ENCODE assay signal across 23 mouse cellular contexts in the genomic region with DNA sequence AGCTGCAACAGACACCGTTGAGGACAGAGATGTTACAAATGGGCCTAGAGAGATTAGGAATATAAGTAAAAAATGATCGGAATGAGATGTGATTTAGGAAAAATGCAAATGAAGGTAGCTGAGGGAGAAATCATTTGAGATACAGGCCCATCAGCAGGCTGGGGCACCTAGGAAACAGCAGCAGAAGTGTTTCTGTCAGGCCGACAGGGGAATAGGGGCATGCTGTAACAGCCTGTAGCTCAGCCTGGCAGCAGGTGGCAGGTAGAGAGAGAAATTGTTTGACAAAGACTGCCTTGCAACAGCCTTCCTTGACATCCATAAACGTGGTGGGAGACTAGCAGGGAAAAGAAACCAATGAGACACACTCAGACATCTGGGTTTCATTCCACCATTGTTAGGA.
A peak's percentile ranks its signal among the peaks of the same experiment; 100 is the strongest.
DNase-seq lines count a peak whose midpoint lies in the region; ATAC-seq lines count a peak whose summit lies in the region.
"Had no signal": no experiment of that assay in that cellular context is flagged by ENCODE, and none has a peak within 500 bp of the region (broad histone marks: within the 10 kb centered on the region; RNA-seq: fewer than 3 reads in every experiment).

No protein-coding gene starts in this region.

- no peak overlapping the region for H3K9ac ChIP-seq in hindbrain, embryonic 16.5 days (ENCODE audit: low read depth, low read length)
- no peak overlapping the region for H3K9ac ChIP-seq in hindbrain, embryonic 13.5 days
- H3K9ac ChIP-seq in neural tube, embryonic 15.5 days (replicated peaks) = no peak overlapping the region
- H3K9ac ChIP-seq: embryonic facial prominence, embryonic 13.5 days; embryonic facial prominence, embryonic 15.5 days; forebrain, embryonic 12.5 days had no signal

- WGBS in heart, embryonic 10.5 days = 67% methylated on average over 4 of the region's 4 CpGs
- WGBS in hindbrain, embryonic 16.5 days = 52% methylated on average over 4 of the region's 4 CpGs
- WGBS in hindbrain, embryonic 13.5 days = 66% methylated on average over 4 of the region's 4 CpGs
- 49% methylated on average over 4 of the region's 4 CpGs for WGBS in neural tube, embryonic 15.5 days

- H3K27ac ChIP-seq in heart, embryonic 10.5 days = no peak overlapping the region
- H3K27ac ChIP-seq in hindbrain, embryonic 16.5 days (ENCODE audit: low read depth, low read length) = 0 out of 2 replicates have a peak overlapping the region, but pooled peaks have one; percentile 0
- H3K27ac ChIP-seq in hindbrain, embryonic 13.5 days = no peak overlapping the region
- H3K27ac ChIP-seq in neural tube, embryonic 15.5 days (replicated peaks) = peak overlapping the region; percentile 6; the same call in 1 of the 2 replicates
- H3K27ac ChIP-seq: embryonic facial prominence, embryonic 13.5 days; embryonic facial prominence, embryonic 15.5 days; forebrain, embryonic 10.5 days; forebrain, embryonic 12.5 days had no signal

- H3K4me2 ChIP-seq in hindbrain, embryonic 16.5 days (ENCODE audit: low read length) = no peak overlapping the region
- H3K4me2 ChIP-seq in hindbrain, embryonic 13.5 days = no peak overlapping the region
- no peak overlapping the region for H3K4me2 ChIP-seq in neural tube, embryonic 15.5 days
- H3K4me2 ChIP-seq: embryonic facial prominence, embryonic 13.5 days; embryonic facial prominence, embryonic 15.5 days; forebrain, embryonic 12.5 days had no signal

- H3K27me3 ChIP-seq in heart, embryonic 10.5 days (ENCODE audit: insufficient read depth, poor library complexity, severe bottlenecking) = 0 out of 2 replicates have a peak, but pooled peaks cover 2% of the 10 kb centered on the region
- no peaks in the 10 kb centered on the region for H3K27me3 ChIP-seq in hindbrain, embryonic 16.5 days (replicated peaks; ENCODE audit: control insufficient read depth, insufficient read depth, low read length)
- H3K27me3 ChIP-seq in hindbrain, embryonic 13.5 days = no peaks in the 10 kb centered on the region
- no peaks in the 10 kb centered on the region for H3K27me3 ChIP-seq in neural tube, embryonic 15.5 days (replicated peaks)
- H3K27me3 ChIP-seq: embryonic facial prominence, embryonic 13.5 days; embryonic facial prominence, embryonic 15.5 days; forebrain, embryonic 12.5 days had no signal

- intact Hi-C loops in heart, postnatal 10 days (cut with DNase I) = no loop called here

- peak; percentile 58 for ATAC-seq in hindbrain, embryonic 16.5 days
- no peak for ATAC-seq in hindbrain, embryonic 13.5 days (ENCODE audit: low FRiP score)
- ATAC-seq in neural tube, embryonic 15.5 days (ENCODE audit: low FRiP score) = no peak
- ATAC-seq: forebrain, embryonic 14.5 days; forebrain, embryonic 16.5 days had no signal

- no peaks in the 10 kb centered on the region for H3K4me1 ChIP-seq in heart, embryonic 10.5 days
- no peaks in the 10 kb centered on the region for H3K4me1 ChIP-seq in hindbrain, embryonic 16.5 days (ENCODE audit: control insufficient read depth, insufficient read depth, low read depth, low read length)
- H3K4me1 ChIP-seq in hindbrain, embryonic 13.5 days (replicated peaks) = peaks cover 14% of the 10 kb centered on the region
- peaks cover 12% of the 10 kb centered on the region for H3K4me1 ChIP-seq in neural tube, embryonic 15.5 days
- H3K4me1 ChIP-seq: embryonic facial prominence, embryonic 15.5 days had no signal

- peak; percentile 61 for DNase-seq in heart, embryonic 10.5 days (ENCODE audit: low spot score)
- DNase-seq in heart, postnatal 10 days = no peak
- DNase-seq in neural tube, embryonic 10.5 days (ENCODE audit: extremely low spot score, low spot score) = no peak
- DNase-seq: adrenal gland, adult 2 months; adrenal gland, postnatal 10 days; adrenal gland, postnatal 25 days; cerebellum, adult 11 months; cerebellum, adult 18-20 months; cerebellum, adult 8-10 months; cerebellum, adult 9-11 months; cerebellum, postnatal 14 days; cerebellum, postnatal 36 days; embryo, embryonic 11 days had no signal

- no peaks in the 10 kb centered on the region for H3K9me3 ChIP-seq in heart, embryonic 10.5 days
- no peaks in the 10 kb centered on the region for H3K9me3 ChIP-seq in hindbrain, embryonic 16.5 days (ENCODE audit: control insufficient read depth, low read length)
- no peaks in the 10 kb centered on the region for H3K9me3 ChIP-seq in hindbrain, embryonic 13.5 days
- no peaks in the 10 kb centered on the region for H3K9me3 ChIP-seq in neural tube, embryonic 15.5 days (replicated peaks)
- H3K9me3 ChIP-seq: embryonic facial prominence, embryonic 13.5 days; embryonic facial prominence, embryonic 15.5 days; forebrain, embryonic 12.5 days had no signal

- no peaks in the 10 kb centered on the region for H3K36me3 ChIP-seq in heart, embryonic 10.5 days
- no peaks in the 10 kb centered on the region for H3K36me3 ChIP-seq in hindbrain, embryonic 16.5 days (ENCODE audit: control insufficient read depth, insufficient read depth, low read length)
- no peaks in the 10 kb centered on the region for H3K36me3 ChIP-seq in hindbrain, embryonic 13.5 days
- no peaks in the 10 kb centered on the region for H3K36me3 ChIP-seq in neural tube, embryonic 15.5 days
- H3K36me3 ChIP-seq: embryonic facial prominence, embryonic 13.5 days; embryonic facial prominence, embryonic 15.5 days; forebrain, embryonic 10.5 days; forebrain, embryonic 12.5 days had no signal

- H3K4me3 ChIP-seq in heart, embryonic 10.5 days = no peak overlapping the region
- no peak overlapping the region for H3K4me3 ChIP-seq in hindbrain, embryonic 16.5 days (ENCODE audit: low read length)
- no peak overlapping the region for H3K4me3 ChIP-seq in hindbrain, embryonic 13.5 days
- H3K4me3 ChIP-seq in neural tube, embryonic 15.5 days (replicated peaks) = no peak overlapping the region
- H3K4me3 ChIP-seq: embryonic facial prominence, embryonic 13.5 days; embryonic facial prominence, embryonic 15.5 days; erythroblast, embryonic 14.5 days; forebrain, embryonic 10.5 days; forebrain, embryonic 12.5 days had no signal

Comparison
In these comparisons a context has a peak if more than half of its experiments do, and no peak if none do; other contexts are left out.
1. H3K27ac ChIP-seq: peak in hindbrain, embryonic 16.5 days (single experiment) and neural tube, embryonic 15.5 days (single experiment); none in heart, embryonic 10.5 days (single experiment) and hindbrain, embryonic 13.5 days (single experiment).